Mouse (Mus musculus): Measurements from ENCODE around the gene Tom1.

- TF ChIP-seq CTCF (IDR thresholded peaks at IDR 0.05; ENCODE audit: borderline replicate concordance, insufficient read depth, low read length) (no peak), POLR2A (IDR thresholded peaks at IDR 0.05; ENCODE audit: low read depth, low read length) (no peak)
These were observed 14.3 kb downstream of the Tom1 start for GRCm38 (mm10) chr8:75047784-75048183.
